Mouse (Mus musculus): Measurements from ENCODE around the gene Pot1b. TPM values are rescaled to one million over a fixed set of nuclear protein-coding genes. Genes with fewer than 3 reads are reported as not detected.

Pot1b gene
- total RNA-seq (2021), result 1 to 10 TPM; 1.5 to 2.0 TPM
- long read RNA-seq, experiment 1, partial matches to known transcripts, result 0 of 1 reads
- long read RNA-seq, experiment 1, other reads (novel, unspliced or antisense), result 1 of 1 reads
- long read RNA-seq, experiment 2, partial matches to known transcripts, result 0 of 1 reads
- long read RNA-seq, experiment 2, other reads (novel, unspliced or antisense), result 0 of 1 reads

GRCm38 (mm10) chr17:55711984-55712811 lies at the start of gene Pot1b:
TSS of gene Pot1b (minus strand) at chr17:55712628.
- intact Hi-C loops (cut with DNase I; ENCODE audit: low total_unique reads), result no loop called here
- DNase-seq, result peak; percentile 97

DNA sequence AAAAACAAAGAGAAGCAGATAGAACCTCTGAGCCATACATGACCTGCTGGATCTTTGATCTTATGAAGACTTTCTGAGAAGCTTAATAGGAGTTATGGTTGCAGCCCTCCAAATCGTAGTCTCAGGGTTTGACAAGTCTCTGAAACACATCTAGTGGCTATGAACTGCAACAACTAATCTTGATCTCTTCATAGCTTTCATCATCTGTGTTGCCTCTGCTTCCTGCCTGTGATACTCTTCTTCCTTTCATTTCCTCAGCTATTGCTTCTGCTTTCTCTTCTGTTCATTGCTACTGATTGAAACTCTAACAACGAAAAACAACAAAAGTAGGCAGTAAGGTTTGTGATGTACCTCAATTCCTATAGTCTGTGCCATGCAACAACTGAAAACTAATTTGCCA lies 38.7 kb upstream of the Pot1b start:
- DNase-seq, result no peak
- intact Hi-C loops (cut with DNase I; ENCODE audit: low total_unique reads), result no loop called here

DNA sequence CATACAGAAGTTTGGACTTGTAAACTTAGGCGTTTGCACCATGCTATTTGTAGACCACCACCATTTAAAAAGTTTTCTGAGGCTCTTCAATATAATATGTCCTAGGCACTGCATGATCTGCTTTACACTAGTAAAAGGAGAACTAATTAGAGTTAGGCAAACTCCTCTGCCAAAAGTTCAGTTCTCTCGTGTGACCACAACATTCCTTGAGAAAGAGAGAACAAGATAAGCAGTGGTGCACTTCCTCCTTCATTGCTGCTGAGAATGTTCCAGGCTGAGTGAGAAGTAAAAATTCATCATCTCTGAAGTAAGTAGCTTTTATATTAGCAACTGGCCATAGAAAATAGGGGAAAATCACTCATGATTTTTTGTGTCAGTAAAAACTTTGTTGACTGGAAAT lies 37.4 kb upstream of the Pot1b start, which contains the start of gene Adgre4:
Gene Adgre4, plus strand, starts transcription at position 199 of the 400 bp plus-strand sequence.
- intact Hi-C loops (cut with DNase I; ENCODE audit: low total_unique reads), result no loop called here
- DNase-seq, result no peak

DNA sequence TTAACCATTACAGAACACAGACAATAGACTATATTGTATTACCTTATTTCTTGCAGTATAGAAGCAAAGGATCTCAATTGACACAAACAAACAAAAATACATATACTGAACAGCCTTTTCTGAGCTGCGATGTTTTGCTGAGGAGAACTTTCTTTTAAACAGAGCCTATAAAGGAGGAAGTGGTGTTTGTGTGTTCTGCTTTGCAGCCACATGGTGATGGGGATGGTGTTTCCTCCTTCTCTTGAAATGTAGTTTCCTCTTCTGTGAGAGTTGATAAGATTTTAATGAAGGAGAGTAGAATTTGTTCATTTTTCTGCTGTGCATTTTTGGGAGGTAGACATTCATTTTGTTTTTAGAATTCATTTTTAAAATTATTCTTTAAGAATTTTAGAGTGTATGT lies 24.2 kb upstream of the Pot1b start:
- DNase-seq, result no peak
- intact Hi-C loops (cut with DNase I; ENCODE audit: low total_unique reads), result no loop called here

DNA sequence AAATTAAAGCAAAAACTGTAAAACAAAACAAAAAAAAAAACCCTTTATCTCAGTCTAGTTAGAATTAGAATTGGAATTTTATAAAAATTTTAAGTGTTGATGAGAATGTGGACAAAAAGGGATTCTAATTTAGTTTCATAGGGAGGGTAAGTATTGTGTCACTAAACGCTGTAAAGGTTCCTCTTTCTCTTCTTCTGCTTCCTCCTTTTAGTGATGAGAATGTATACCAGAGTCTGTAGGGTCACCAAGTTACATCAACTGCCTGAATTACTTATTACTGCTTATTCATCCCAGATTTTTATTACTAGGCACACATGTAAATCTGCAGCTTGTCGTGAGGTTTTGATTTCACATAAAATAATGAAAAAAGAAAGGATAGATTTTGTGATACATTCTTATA lies 13.8 kb upstream of the Pot1b start:
- DNase-seq, result no peak
- intact Hi-C loops (cut with DNase I; ENCODE audit: low total_unique reads), result no loop called here

GRCm38 (mm10) chr17:55722250-55722649 lies 9.8 kb upstream of the Pot1b start:
- intact Hi-C loops (cut with DNase I; ENCODE audit: low total_unique reads), result no loop called here
- DNase-seq, result no peak

GRCm38 (mm10) chr17:55721270-55721669 lies 8.8 kb upstream of the Pot1b start:
- intact Hi-C loops (cut with DNase I; ENCODE audit: low total_unique reads), result no loop called here
- DNase-seq, result no peak

- DNase-seq, result no peak
- intact Hi-C loops (cut with DNase I; ENCODE audit: low total_unique reads), result no loop called here
These were observed 9.6 kb downstream of the Pot1b start for GRCm38 (mm10) chr17:55702865-55703264.

DNA sequence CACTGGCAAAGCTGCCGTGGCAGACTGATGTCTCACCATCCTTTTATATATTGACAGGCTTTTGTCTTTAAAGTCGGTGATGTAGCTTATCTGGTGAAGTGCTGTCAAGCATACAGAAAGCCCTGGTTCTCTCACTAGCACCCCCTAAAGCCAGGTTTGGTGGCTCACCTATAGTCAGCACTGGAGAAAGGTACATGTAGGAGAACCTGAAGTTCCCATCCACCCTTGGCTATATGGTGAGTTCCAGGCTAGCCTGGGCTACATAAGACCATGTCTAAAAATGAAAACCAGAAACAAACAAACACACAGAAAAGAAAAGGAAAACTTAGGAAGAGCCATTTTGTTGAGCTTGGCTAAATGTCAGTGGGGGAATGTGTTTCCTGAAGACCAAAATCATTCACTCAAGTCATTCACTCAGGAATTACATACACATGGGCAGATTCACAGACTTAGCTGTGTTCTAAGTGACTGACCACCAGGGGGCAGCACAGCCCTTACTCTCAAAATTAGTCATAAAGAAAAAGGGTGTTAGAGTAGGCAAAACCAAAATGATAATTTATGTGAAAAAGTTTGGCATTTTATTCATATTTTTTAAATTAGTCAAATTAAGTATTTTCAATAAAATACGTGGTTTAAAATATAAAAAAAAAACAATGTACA lies 10.1 kb downstream of the Pot1b start:
- peak; percentile 53 for DNase-seq
- intact Hi-C loops (cut with DNase I; ENCODE audit: low total_unique reads), result no loop called here

DNA sequence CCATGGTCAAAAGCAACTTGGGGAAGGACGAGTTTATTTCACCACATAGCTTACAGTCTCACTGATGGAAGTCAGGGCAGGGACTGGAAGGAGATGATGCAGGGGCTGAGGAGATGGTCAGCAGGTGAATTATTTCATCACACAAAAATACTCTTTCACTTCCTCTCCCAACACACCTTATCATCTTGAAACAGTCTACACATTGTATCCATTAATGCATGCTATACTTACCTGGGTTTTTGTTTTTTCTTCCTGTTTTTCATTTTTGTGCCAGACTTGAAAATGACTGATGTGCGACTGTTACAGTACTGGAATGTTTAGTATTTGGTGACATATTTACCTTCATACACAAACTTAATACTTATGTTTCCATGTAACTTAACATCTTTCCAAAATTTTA lies 13.0 kb downstream of the Pot1b start:
- intact Hi-C loops (cut with DNase I; ENCODE audit: low total_unique reads), result no loop called here
- DNase-seq, result no peak

GRCm38 (mm10) chr17:55661099-55661498 lies 51.3 kb downstream of the Pot1b start:
- intact Hi-C loops (cut with DNase I; ENCODE audit: low total_unique reads), result no loop called here
- no peak for DNase-seq

DNA sequence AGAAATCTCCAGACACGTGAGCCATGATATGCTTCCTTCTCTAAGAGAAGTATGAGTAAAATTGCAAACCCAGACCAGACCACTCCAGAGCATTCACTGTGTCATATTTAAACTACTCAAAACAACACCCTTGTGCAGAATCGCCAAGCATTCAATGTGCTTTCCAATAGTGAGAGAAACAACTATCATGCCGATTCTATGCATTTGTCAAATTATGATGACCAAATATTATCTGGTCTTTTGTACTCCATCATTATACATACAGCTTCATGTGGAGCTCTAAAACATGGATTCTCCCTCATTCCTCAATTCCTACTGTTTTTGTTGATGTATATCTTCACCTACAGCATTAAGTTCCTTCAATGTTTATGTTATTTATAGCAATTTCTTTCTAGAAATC lies 87.3 kb downstream of the Pot1b start, which contains the start of gene Vmn2r118:
Gene Vmn2r118, minus strand, starts transcription at position 101 of the 400 bp plus-strand sequence.
- intact Hi-C loops (cut with DNase I; ENCODE audit: low total_unique reads), result no loop called here
- no peak for DNase-seq

Other genes with a start within 250 kb of the Pot1b start
- not detected for gene Vmn2r118, start 87.4 kb downstream of the Pot1b start, total RNA-seq (2021)
- under 1 TPM; 0.09 to 0.12 TPM for gene Adgre4, start 37.4 kb upstream of the Pot1b start, total RNA-seq (2021)
- gene Zfp119a, start 166.3 kb upstream of the Pot1b start, total RNA-seq (2021), result 1 to 10 TPM; 3.3 to 4.0 TPM
- 1 to 10 TPM; 3.1 to 3.6 TPM for gene Zfp959, start 179.5 kb upstream of the Pot1b start, total RNA-seq (2021)
- gene Zfp119b, start 236.9 kb upstream of the Pot1b start, total RNA-seq (2021), result 1 to 10 TPM; 3.1 to 3.7 TPM
- gene Ebi3, start 240.0 kb upstream of the Pot1b start, total RNA-seq (2021), result under 1 TPM; 0.33 to 0.47 TPM
- gene Yju2, start 246.5 kb upstream of the Pot1b start, total RNA-seq (2021), result 10 to 100 TPM in 1 of 2 experiments, 1 to 10 TPM in 1; 9.3 to 10.3 TPM

Data from gastrocnemius, postnatal 14 days (tissue).